Mouse (Mus musculus): ENCODE data around the gene Rwdd2a. TPM values are rescaled to one million over a fixed set of nuclear protein-coding genes. Genes with fewer than 3 reads are reported as not detected.
"Not testable (repeated sequence)": the region's sequence is repeated elsewhere in the genome, so short reads cannot be mapped to it uniquely, and the experiment has no call there.

Gene Rwdd2a
- polyA plus RNA-seq, 1 experiment from 2014 or later = 37.9 TPM

- H3K9ac ChIP-seq (replicated peaks; ENCODE audit: low read depth, low read length) = no peak overlapping the region
- no peak overlapping the region for H3K27ac ChIP-seq (ENCODE audit: low read depth, low read length)
- no peaks in the 10 kb centered on the region for H3K27me3 ChIP-seq (ENCODE audit: control insufficient read depth, insufficient read depth, low read length)
- no peak overlapping the region for H3K4me2 ChIP-seq (ENCODE audit: low read depth, low read length)
- WGBS = 87% methylated on average over 6 of the region's 6 CpGs
- ATAC-seq (ENCODE audit: low read depth) = no peak
- H3K9me3 ChIP-seq (ENCODE audit: control insufficient read depth, low read length) = no peaks in the 10 kb centered on the region
- peaks cover 8% of the 10 kb centered on the region for H3K4me1 ChIP-seq (ENCODE audit: control insufficient read depth, insufficient read depth, low read length)
- H3K4me3 ChIP-seq (ENCODE audit: low read depth, low read length) = no peak overlapping the region
- no peaks in the 10 kb centered on the region for H3K36me3 ChIP-seq (ENCODE audit: control insufficient read depth, insufficient read depth, low read length)
Measured at GRCm38 (mm10) chr9:86575178-86575577, 3.4 kb downstream of the Rwdd2a start.

GRCm38 (mm10) chr9:86579657-86580056 is 7.9 kb downstream of the Rwdd2a start:
- ATAC-seq (ENCODE audit: low read depth) = no peak
- H3K9ac ChIP-seq (replicated peaks; ENCODE audit: low read depth, low read length) = no peak overlapping the region
- no peaks in the 10 kb centered on the region for H3K9me3 ChIP-seq (ENCODE audit: control insufficient read depth, low read length)
- H3K36me3 ChIP-seq (ENCODE audit: control insufficient read depth, insufficient read depth, low read length) = no peaks in the 10 kb centered on the region
- H3K27ac ChIP-seq (ENCODE audit: low read depth, low read length) = no peak overlapping the region
- no peak overlapping the region for H3K4me2 ChIP-seq (ENCODE audit: low read depth, low read length)
- H3K4me1 ChIP-seq (ENCODE audit: control insufficient read depth, insufficient read depth, low read length) = no peaks in the 10 kb centered on the region
- WGBS = 91% methylated on average over 10 of the region's 10 CpGs
- no peak overlapping the region for H3K4me3 ChIP-seq (ENCODE audit: low read depth, low read length)
- no peaks in the 10 kb centered on the region for H3K27me3 ChIP-seq (ENCODE audit: control insufficient read depth, insufficient read depth, low read length)

GRCm38 (mm10) chr9:86583740-86584139 is 11.9 kb downstream of the Rwdd2a start:
- 49% methylated on average over 3 of the region's 3 CpGs for WGBS
- Histone ChIP-seq H3K4me3 (ENCODE audit: low read depth, low read length) (no peak overlapping the region), H3K27me3 (ENCODE audit: control insufficient read depth, insufficient read depth, low read length) (no peaks in the 10 kb centered on the region), H3K36me3 (ENCODE audit: control insufficient read depth, insufficient read depth, low read length) (no peaks in the 10 kb centered on the region), H3K9me3 (ENCODE audit: control insufficient read depth, low read length) (no peaks in the 10 kb centered on the region), H3K27ac (ENCODE audit: low read depth, low read length) (no peak overlapping the region), H3K4me2 (ENCODE audit: low read depth, low read length) (no peak overlapping the region), H3K9ac (replicated peaks; ENCODE audit: low read depth, low read length) (no peak overlapping the region), H3K4me1 (ENCODE audit: control insufficient read depth, insufficient read depth, low read length) (no peaks in the 10 kb centered on the region)
- peak; percentile 76 for ATAC-seq (ENCODE audit: low read depth)

GRCm38 (mm10) chr9:86587019-86587795 is 15.4 kb downstream of the Rwdd2a start:
- WGBS = 96% methylated on average over 11 of the region's 11 CpGs
- Histone ChIP-seq H3K27ac (ENCODE audit: low read depth, low read length) (no peak overlapping the region), H3K4me3 (ENCODE audit: low read depth, low read length) (no peak overlapping the region), H3K36me3 (ENCODE audit: control insufficient read depth, insufficient read depth, low read length) (no peaks in the 10 kb centered on the region), H3K4me1 (ENCODE audit: control insufficient read depth, insufficient read depth, low read length) (no peaks in the 10 kb centered on the region), H3K27me3 (ENCODE audit: control insufficient read depth, insufficient read depth, low read length) (no peaks in the 10 kb centered on the region), H3K4me2 (ENCODE audit: low read depth, low read length) (no peak overlapping the region), H3K9ac (replicated peaks; ENCODE audit: low read depth, low read length) (no peak overlapping the region), H3K9me3 (ENCODE audit: control insufficient read depth, low read length) (no peaks in the 10 kb centered on the region)
- no peak for ATAC-seq (ENCODE audit: low read depth)

GRCm38 (mm10) chr9:86592676-86593668 is 21.2 kb downstream of the Rwdd2a start:
- peak; percentile 47 for ATAC-seq (ENCODE audit: low read depth)
- H3K27me3 ChIP-seq (ENCODE audit: control insufficient read depth, insufficient read depth, low read length) = no peaks in the 10 kb centered on the region
- H3K4me2 ChIP-seq (ENCODE audit: low read depth, low read length) = no peak overlapping the region
- H3K4me3 ChIP-seq (ENCODE audit: low read depth, low read length) = no peak overlapping the region
- no peak overlapping the region for H3K27ac ChIP-seq (ENCODE audit: low read depth, low read length)
- H3K36me3 ChIP-seq (ENCODE audit: control insufficient read depth, insufficient read depth, low read length) = no peaks in the 10 kb centered on the region
- 81% methylated on average over 19 of the region's 19 CpGs for WGBS
- no peaks in the 10 kb centered on the region for H3K4me1 ChIP-seq (ENCODE audit: control insufficient read depth, insufficient read depth, low read length)
- no peak overlapping the region for H3K9ac ChIP-seq (replicated peaks; ENCODE audit: low read depth, low read length)
- H3K9me3 ChIP-seq (ENCODE audit: control insufficient read depth, low read length) = no peaks in the 10 kb centered on the region

- 77% methylated on average over 10 of the region's 10 CpGs for WGBS
- ATAC-seq (ENCODE audit: low read depth) = not testable (repeated sequence)
Measured at GRCm38 (mm10) chr9:86594357-86594767, 22.6 kb downstream of the Rwdd2a start.

GRCm38 (mm10) chr9:86596983-86597382 is 25.2 kb downstream of the Rwdd2a start:
- not testable (repeated sequence) for H3K9ac ChIP-seq (replicated peaks; ENCODE audit: low read depth, low read length); H3K27ac ChIP-seq (ENCODE audit: low read depth, low read length); H3K4me2 ChIP-seq (ENCODE audit: low read depth, low read length); H3K36me3 ChIP-seq (ENCODE audit: control insufficient read depth, insufficient read depth, low read length); H3K9me3 ChIP-seq (ENCODE audit: control insufficient read depth, low read length); ATAC-seq (ENCODE audit: low read depth); H3K4me1 ChIP-seq (ENCODE audit: control insufficient read depth, insufficient read depth, low read length); H3K4me3 ChIP-seq (ENCODE audit: low read depth, low read length); H3K27me3 ChIP-seq (ENCODE audit: control insufficient read depth, insufficient read depth, low read length)

More at GRCm38 (mm10) chr9:86594357-86594767, 22.6 kb downstream of the Rwdd2a start:
- not testable (repeated sequence) for H3K27me3 ChIP-seq (ENCODE audit: control insufficient read depth, insufficient read depth, low read length); H3K9ac ChIP-seq (replicated peaks; ENCODE audit: low read depth, low read length); H3K4me3 ChIP-seq (ENCODE audit: low read depth, low read length); H3K9me3 ChIP-seq (ENCODE audit: control insufficient read depth, low read length); H3K4me1 ChIP-seq (ENCODE audit: control insufficient read depth, insufficient read depth, low read length); H3K4me2 ChIP-seq (ENCODE audit: low read depth, low read length); H3K27ac ChIP-seq (ENCODE audit: low read depth, low read length); H3K36me3 ChIP-seq (ENCODE audit: control insufficient read depth, insufficient read depth, low read length)

- Histone ChIP-seq H3K4me3 (ENCODE audit: low read depth, low read length) (no peak overlapping the region), H3K27me3 (ENCODE audit: control insufficient read depth, insufficient read depth, low read length) (no peaks in the 10 kb centered on the region), H3K27ac (ENCODE audit: low read depth, low read length) (no peak overlapping the region), H3K9me3 (ENCODE audit: control insufficient read depth, low read length) (no peaks in the 10 kb centered on the region), H3K4me1 (ENCODE audit: control insufficient read depth, insufficient read depth, low read length) (no peaks in the 10 kb centered on the region), H3K36me3 (ENCODE audit: control insufficient read depth, insufficient read depth, low read length) (no peaks in the 10 kb centered on the region), H3K4me2 (ENCODE audit: low read depth, low read length) (no peak overlapping the region), H3K9ac (replicated peaks; ENCODE audit: low read depth, low read length) (no peak overlapping the region)
- WGBS = 68% methylated on average over 8 of the region's 8 CpGs
- ATAC-seq (ENCODE audit: low read depth) = no peak
Measured at GRCm38 (mm10) chr9:86599723-86600303, 28.0 kb downstream of the Rwdd2a start.
